Mouse (Mus musculus) stomach, embryonic 14.5 days (tissue): Measurements from ENCODE around the gene Etv6. TPM values are rescaled to one million over a fixed set of nuclear protein-coding genes. Genes with fewer than 3 reads are reported as not detected.

Source experiments
- ATAC-seq: fragments of 200-750 bp; cut with Nextera tagmentation; 2 replicates; pipeline ENCODE4 v1.8.0; 2017; ENCODE audit warnings: low read depth, moderate TSS enrichment; ENCODE audit not compliant: insufficient number of reproducible peaks, insufficient read depth, low FRiP score
- H3K27ac ChIP-seq: fragments of 300-500 bp; sonication (generic); 2 replicates; pipeline ENCODE4 v1.5.1; 2014; ENCODE audit warnings: mild to moderate bottlenecking, low read length, moderate library complexity, mixed read lengths
- H3K27me3 ChIP-seq: fragments of 300-500 bp; sonication (generic); 2 replicates; pipeline ENCODE4 v1.6.1; 2014; ENCODE audit warnings: low read length, control low read depth, mixed read lengths; ENCODE audit not compliant: control insufficient read depth, insufficient read depth
- H3K36me3 ChIP-seq: fragments of 300-500 bp; sonication (generic); 2 replicates; pipeline ENCODE4 v1.6.1; 2014; ENCODE audit warnings: mild to moderate bottlenecking, control low read depth, low read length, moderate library complexity, mixed read lengths; ENCODE audit not compliant: control insufficient read depth, insufficient read depth
- H3K4me1 ChIP-seq: fragments of 300-500 bp; sonication (generic); 2 replicates; pipeline ENCODE4 v1.6.1; 2014; ENCODE audit warnings: low read length, control low read depth, mixed read lengths; ENCODE audit not compliant: control insufficient read depth, insufficient read depth
- H3K4me2 ChIP-seq: fragments of 300-500 bp; sonication (generic); replicated peaks from 2 replicates; pipeline ENCODE4 v1.6.1; 2014; ENCODE audit warnings: low read depth, low read length, control low read depth
- H3K4me3 ChIP-seq: fragments of 300-500 bp; sonication (generic); 2 replicates; pipeline ENCODE4 v1.5.1; 2014; ENCODE audit warnings: low read depth, low read length, control low read depth
- H3K9ac ChIP-seq: fragments of 300-500 bp; sonication (generic); replicated peaks from 2 replicates; pipeline ENCODE4 v1.6.1; 2014; ENCODE audit warnings: low read depth, mild to moderate bottlenecking, control low read depth, low read length, moderate library complexity, mixed read lengths
- H3K9me3 ChIP-seq: fragments of 300-500 bp; sonication (generic); 2 replicates; pipeline ENCODE4 v1.6.1; 2016; ENCODE audit warnings: low read depth, low read length, control low read depth; ENCODE audit not compliant: control insufficient read depth
- WGBS: fragments of 180-500 bp; shearing (Covaris S2); extraction: QIAGEN DNeasy Blood & Tissue Kit; methylation state at CpG from one replicate; pipeline ENCODE4 v1.1.7; 2014; 5-methylcytosine and 5-hydroxymethylcytosine counted together
- polyA plus RNA-seq: library from polyadenylated mRNA; unstranded; fragments of >200 nt; fragmentation: Nextera tagmentation; extraction: Ambion mirVana; gene quantifications from 2 replicates; pipeline ENCODE4 v1.2.1, GENCODE M21; 2014

Gene Etv6
- polyA plus RNA-seq, 1 experiment from 2014 or later: 16.0 TPM

DNA sequence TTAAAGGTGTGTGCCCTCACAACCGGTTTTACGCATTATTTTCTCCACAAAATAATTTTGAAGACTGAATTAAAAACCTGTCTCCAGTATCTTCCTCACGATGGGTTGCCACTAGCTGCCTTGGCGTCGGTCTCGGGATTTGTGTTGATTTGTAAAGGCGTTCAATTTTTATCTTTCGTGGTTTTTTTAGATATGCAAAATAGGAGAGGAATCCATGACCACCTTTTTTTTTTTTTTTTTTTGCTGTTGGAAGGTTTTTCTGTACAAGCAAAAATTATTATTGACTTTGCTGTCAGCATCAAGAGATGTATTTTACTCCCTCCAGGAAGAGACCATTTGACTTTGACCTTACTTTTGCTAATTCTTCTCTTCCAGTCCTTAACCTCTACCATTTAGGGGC lies 77.3 kb downstream of the Etv6 start:
- H3K4me2 ChIP-seq: no peak overlapping the region
- H3K9ac ChIP-seq: no peak overlapping the region
- no peaks in the 10 kb centered on the region; the same call in 1 of the 2 replicates for H3K36me3 ChIP-seq
- H3K4me1 ChIP-seq: 0 out of 2 replicates have a peak, but pooled peaks cover 2% of the 10 kb centered on the region
- no peaks in the 10 kb centered on the region for H3K27me3 ChIP-seq
- WGBS: 84% methylated on average over 8 of the region's 8 CpGs
- ATAC-seq: no peak
- H3K4me3 ChIP-seq: no peak overlapping the region
- H3K27ac ChIP-seq: peak overlapping the region; percentile 29; the same call in 1 of the 2 replicates
- no peaks in the 10 kb centered on the region for H3K9me3 ChIP-seq

GRCm38 (mm10) chr6:134113168-134113567 lies 77.7 kb downstream of the Etv6 start:
- ATAC-seq: peak; percentile 61; the same call in 1 of the 2 replicates
- 61% methylated on average over 2 of the region's 2 CpGs for WGBS
- 0 out of 2 replicates have a peak, but pooled peaks cover 2% of the 10 kb centered on the region for H3K4me1 ChIP-seq
- no peaks in the 10 kb centered on the region; the same call in 1 of the 2 replicates for H3K36me3 ChIP-seq
- H3K4me2 ChIP-seq: no peak overlapping the region
- no peaks in the 10 kb centered on the region for H3K9me3 ChIP-seq
- H3K27me3 ChIP-seq: no peaks in the 10 kb centered on the region
- no peak overlapping the region for H3K9ac ChIP-seq
- H3K4me3 ChIP-seq: no peak overlapping the region
- no peak overlapping the region; the same call in 1 of the 2 replicates for H3K27ac ChIP-seq

- H3K4me2 ChIP-seq: no peak overlapping the region
- no peak overlapping the region for H3K27ac ChIP-seq
- H3K27me3 ChIP-seq: no peaks in the 10 kb centered on the region
- no peaks in the 10 kb centered on the region; the same call in 1 of the 2 replicates for H3K36me3 ChIP-seq
- H3K9ac ChIP-seq: no peak overlapping the region
- no peaks in the 10 kb centered on the region for H3K9me3 ChIP-seq
- H3K4me3 ChIP-seq: no peak overlapping the region
- H3K4me1 ChIP-seq: peaks cover 11% of the 10 kb centered on the region; the same call in 1 of the 2 replicates
- ATAC-seq: no peak
- 74% methylated on average over 14 of the region's 14 CpGs for WGBS
These were observed 79.9 kb downstream of the Etv6 start for GRCm38 (mm10) chr6:134115219-134115968.

DNA sequence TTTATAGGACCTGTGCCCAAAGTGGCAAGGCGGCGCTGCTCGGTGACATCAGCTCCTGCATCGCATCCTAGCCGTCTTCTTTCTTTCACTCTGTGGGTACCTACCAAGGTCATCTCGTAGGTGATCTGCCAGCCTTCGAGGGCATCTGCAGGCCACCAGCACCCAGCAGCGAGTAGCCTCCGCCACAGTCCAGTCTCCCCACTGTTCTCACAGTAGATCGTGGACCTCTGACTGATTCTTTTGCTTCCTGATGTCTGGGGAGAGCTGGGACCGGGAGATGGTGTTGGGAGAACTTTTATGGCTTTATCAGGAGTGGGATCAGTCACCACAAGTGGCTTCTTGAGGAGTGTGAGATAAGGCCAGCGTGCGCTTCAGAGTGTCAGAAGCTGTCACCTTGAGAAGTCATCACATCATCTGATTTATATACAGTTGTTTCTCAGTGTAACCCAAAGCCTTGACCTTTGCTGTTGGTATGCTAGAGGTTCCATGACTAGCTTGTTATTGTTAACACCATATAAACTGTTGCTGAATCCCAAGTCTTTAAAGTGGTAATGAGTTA lies 82.0 kb downstream of the Etv6 start:
- WGBS: 74% methylated on average over 13 of the region's 13 CpGs

DNA sequence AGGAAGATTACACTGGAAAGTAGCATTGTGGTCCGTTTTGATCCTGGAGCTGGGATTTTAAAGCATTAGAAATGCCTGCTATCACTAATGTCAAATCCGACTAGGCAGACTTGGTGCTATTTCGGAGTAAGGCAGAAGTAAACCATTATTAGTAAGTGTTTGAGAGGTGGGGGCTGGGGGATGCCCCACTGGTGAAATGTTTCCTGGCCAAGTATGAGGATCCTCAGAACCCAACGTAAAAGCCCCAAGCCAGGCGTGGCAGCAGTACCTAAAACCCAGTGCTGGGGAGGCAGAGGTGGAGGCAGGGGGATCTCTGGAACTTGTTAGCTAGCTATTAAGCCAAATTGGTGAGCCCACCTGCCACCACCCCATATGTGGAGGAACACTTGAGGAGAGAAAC lies 83.0 kb downstream of the Etv6 start:
- no peak for ATAC-seq
- H3K9me3 ChIP-seq: no peaks in the 10 kb centered on the region
- WGBS: 64% methylated on average over 5 of the region's 5 CpGs
- H3K9ac ChIP-seq: no peak overlapping the region
- H3K4me2 ChIP-seq: no peak overlapping the region
- no peak overlapping the region for H3K4me3 ChIP-seq
- no peaks in the 10 kb centered on the region; the same call in 1 of the 2 replicates for H3K36me3 ChIP-seq
- H3K4me1 ChIP-seq: peaks cover 11% of the 10 kb centered on the region; the same call in 1 of the 2 replicates
- no peaks in the 10 kb centered on the region for H3K27me3 ChIP-seq
- H3K27ac ChIP-seq: no peak overlapping the region

More for the DNA sequence above, 82.0 kb downstream of the Etv6 start:
- Histone ChIP-seq H3K9ac (no peak overlapping the region), H3K27me3 (no peaks in the 10 kb centered on the region), H3K4me1 (peaks cover 11% of the 10 kb centered on the region; the same call in 1 of the 2 replicates), H3K27ac (no peak overlapping the region), H3K36me3 (no peaks in the 10 kb centered on the region; the same call in 1 of the 2 replicates), H3K4me3 (no peak overlapping the region), H3K9me3 (no peaks in the 10 kb centered on the region), H3K4me2 (no peak overlapping the region)
- ATAC-seq: no peak

- 0 out of 2 replicates have a peak, but pooled peaks have one; percentile 48 for ATAC-seq
- Histone ChIP-seq H3K27ac (no peak overlapping the region), H3K27me3 (no peaks in the 10 kb centered on the region)
These were observed 83.6 kb downstream of the Etv6 start for GRCm38 (mm10) chr6:134119136-134119535.

DNA sequence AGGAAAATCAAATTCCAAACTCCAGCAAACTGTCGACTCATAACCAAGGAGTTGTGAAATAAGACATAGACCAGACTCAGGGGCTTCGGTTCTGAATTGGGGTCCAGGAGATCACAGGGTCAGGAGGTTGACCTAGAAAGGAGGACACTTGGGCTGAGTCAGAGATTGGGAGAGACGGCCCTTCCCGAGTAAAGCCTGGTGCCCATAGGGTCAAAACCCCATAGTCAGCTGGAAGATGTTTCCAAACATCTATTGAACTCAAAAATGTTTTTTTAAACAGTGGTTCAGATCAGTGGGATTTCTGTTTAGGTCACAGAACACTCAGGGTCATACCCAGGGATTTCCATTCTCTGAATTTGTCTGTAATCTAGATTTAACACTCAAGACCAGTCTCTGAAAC lies 84.7 kb downstream of the Etv6 start:
- H3K4me1 ChIP-seq: peaks cover 9% of the 10 kb centered on the region; the same call in 1 of the 2 replicates
- no peak for ATAC-seq
- H3K27ac ChIP-seq: no peak overlapping the region
- no peaks in the 10 kb centered on the region; the same call in 1 of the 2 replicates for H3K36me3 ChIP-seq
- H3K9me3 ChIP-seq: no peaks in the 10 kb centered on the region
- H3K4me3 ChIP-seq: no peak overlapping the region
- WGBS: 62% methylated on average over 4 of the region's 4 CpGs
- H3K27me3 ChIP-seq: no peaks in the 10 kb centered on the region
- no peak overlapping the region for H3K4me2 ChIP-seq
- H3K9ac ChIP-seq: no peak overlapping the region

More at GRCm38 (mm10) chr6:134119136-134119535, 83.6 kb downstream of the Etv6 start:
- Histone ChIP-seq H3K9ac (no peak overlapping the region), H3K4me1 (peaks cover 9% of the 10 kb centered on the region; the same call in 1 of the 2 replicates), H3K4me3 (no peak overlapping the region), H3K36me3 (no peaks in the 10 kb centered on the region; the same call in 1 of the 2 replicates), H3K9me3 (no peaks in the 10 kb centered on the region), H3K4me2 (no peak overlapping the region)
- WGBS: 8% methylated on average over 4 of the region's 4 CpGs

DNA sequence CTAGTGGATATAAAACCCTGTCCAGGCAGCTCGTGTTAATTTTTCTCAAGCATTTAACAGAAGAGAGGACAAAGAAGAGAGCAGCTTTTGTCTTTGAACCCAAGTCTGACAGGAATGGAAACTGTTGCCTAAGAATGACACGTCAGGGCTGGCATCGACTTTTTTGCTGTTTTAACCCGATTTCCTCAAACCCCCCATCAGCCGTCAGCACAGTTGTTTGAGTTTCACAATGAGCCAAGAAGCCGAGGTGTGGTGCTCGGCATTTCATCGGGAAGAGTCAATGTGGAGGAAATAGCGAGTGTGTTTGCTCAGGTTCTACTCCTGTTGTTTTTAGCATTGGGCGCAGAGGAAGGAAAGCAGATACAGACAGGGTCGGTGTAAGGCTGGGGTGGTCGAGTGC lies 85.2 kb downstream of the Etv6 start:
- Histone ChIP-seq H3K27ac (no peak overlapping the region), H3K4me2 (0 out of 2 replicates have a peak overlapping the region, but pooled peaks have one; percentile 5)
- ATAC-seq: 0 out of 2 replicates have a peak, but pooled peaks have one; percentile 15

More for the DNA sequence above, 85.2 kb downstream of the Etv6 start:
- WGBS: 53% methylated on average over 12 of the region's 12 CpGs
- Histone ChIP-seq H3K4me1 (peaks cover 9% of the 10 kb centered on the region; the same call in 1 of the 2 replicates), H3K9me3 (no peaks in the 10 kb centered on the region), H3K4me3 (no peak overlapping the region), H3K9ac (no peak overlapping the region), H3K36me3 (no peaks in the 10 kb centered on the region; the same call in 1 of the 2 replicates), H3K27me3 (no peaks in the 10 kb centered on the region)
